Mouse (Mus musculus): ENCODE data around the gene Gm17617.

Gm17617 gene

DNA sequence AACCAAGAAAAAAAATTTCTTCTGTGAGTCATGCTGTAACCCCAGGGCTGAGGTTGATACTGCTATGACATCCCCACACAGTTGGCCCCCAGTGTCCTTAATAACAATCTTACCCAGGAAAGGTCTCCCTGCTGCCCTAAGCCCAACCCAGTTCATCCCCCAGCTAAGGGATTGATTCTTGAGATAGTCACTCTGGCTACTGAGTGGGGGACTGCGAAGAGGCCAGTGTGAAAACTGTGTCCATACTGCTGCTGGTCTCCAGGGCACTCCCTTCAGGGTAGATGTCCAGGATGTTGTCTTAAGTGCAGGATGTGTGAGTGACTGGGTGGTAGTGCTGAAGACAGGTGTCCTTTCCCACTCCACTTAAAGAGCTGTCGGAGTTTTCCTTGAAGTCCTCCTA, at the start of gene Gm17617:
Gene Gm17617, minus strand, starts transcription at position 101 of the 400 bp plus-strand sequence.
- no peak for DNase-seq (ENCODE audit: low spot score in 2 of 2)

DNA sequence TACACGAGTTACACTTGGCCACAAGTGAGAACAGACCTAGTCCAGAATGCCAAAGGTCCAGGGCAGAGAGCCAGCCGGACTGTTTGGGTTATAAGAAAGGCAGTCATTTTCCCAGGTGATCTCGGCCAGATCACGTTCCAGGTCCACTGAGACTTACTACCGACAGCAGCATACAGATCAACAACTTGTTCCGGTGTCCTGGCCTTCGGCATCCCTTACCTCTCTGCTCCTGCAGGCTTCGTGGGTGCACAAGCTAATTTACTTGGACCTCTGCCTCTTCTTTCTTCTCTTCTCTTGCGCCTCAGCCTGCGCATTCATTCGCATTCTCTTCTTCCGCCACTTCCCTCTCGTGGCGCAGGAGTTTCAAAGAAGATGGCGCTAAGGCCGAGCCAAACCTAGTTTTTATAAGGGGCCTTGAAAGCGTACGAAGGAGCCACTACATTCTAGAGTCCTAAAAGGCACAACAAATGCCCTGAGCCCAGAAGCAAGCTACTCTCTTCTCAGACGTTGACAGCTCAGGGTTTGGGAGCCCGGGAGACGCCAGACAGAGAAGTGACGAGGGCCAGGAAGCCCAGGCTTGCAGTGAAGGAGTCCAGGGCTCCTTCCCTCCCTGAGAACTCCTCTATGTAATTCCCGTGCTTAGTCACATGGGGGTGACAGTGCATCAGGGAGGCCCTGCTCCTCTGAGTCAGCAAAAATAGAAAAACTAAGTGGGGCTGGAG, 49.0 kb upstream of the Gm17617 start:
- DNase-seq (ENCODE audit: low spot score in 2 of 2): peak; percentile 83 to 86

DNA sequence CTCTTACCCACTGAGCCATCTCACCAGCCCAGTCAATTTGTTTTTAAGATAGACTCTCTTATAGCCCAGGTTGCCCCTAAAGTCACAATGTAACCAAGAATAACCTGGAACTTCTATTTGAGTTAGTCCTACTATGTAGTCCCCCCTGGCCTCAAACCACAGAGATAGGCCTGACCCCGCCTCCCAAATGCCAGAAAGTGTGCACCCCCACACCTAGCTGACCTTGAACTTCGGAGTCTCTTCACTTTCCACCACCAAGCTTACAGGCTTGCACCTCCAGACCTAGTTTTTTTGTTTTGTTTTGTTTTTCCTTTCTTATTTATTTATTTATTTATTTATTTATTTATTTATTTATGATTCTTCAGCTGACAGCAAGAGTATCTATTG, 48.4 kb upstream of the Gm17617 start:
- no peak for DNase-seq (ENCODE audit: low spot score in 2 of 2)

DNA sequence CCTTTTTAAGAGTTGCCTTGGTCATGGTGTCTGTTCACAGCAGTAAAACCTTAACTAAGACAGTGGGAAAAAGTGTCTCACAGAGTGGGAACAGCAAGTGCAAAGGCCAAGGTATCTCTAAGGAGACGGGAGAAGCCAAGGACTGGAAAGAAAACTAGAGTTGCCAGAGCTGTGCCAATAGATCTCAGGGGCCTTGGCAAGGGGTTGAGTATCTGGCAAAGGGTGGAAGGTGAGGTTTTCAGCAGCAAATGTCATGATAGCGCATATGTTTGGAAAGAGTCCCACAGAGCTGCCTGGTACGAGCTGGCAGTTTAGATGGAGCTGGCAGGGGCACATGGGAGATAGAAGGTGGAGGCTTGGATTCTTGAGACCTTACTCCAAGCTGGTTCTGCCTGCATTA, 46.2 kb upstream of the Gm17617 start:
- DNase-seq (ENCODE audit: low spot score in 2 of 2): no peak

DNA sequence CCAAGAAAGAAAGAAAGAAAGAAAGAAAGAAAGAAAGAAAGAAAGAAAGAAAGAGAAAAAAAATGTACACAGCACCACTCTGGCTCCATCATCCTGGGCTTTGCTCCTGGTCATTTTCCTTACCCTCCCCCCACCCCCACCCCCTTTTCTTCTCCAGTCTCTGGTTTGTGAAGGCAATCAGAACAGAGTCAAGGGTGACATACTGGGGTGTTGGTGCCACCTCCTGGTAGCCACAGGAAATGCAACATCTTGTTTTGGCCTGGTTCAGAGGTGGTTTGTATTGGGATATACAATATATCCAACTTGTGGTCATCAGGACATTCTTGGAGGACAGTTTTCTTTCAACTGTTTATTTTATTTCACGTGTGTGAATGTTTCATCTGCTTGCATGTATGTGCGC, 45.2 kb upstream of the Gm17617 start:
- peak; percentile 60 to 75 for DNase-seq (ENCODE audit: low spot score in 2 of 2)

DNA sequence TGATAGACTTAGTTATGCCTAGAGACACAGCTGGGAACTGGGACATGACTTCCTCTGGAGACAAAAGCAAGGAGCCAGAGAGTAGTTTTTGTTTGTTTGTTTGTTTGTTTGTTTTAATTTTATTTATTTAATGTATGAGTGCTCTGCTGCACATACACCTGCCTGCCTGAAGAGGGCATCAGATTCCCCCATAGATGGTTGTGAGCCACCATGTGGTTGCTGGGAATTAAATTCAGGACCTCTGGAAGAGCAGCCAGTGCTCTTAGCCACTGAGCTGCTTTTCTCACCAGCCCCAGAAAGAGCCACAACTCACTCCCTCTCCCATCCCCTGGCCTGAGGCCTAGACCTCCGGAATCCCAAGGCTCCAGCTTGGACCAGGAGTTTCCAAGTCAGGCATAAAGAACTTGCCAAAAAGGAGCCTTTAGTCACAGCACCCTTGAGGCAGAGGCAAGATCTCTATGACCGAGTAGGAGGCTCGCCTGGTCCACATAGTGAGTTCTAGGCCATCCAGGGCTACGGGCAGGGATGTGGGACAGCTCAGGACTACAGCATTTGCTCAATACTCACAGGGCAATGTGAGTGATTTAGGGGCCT, 44.7 kb upstream of the Gm17617 start:
- DNase-seq (ENCODE audit: low spot score in 2 of 2): peak; percentile 59 to 68

DNA sequence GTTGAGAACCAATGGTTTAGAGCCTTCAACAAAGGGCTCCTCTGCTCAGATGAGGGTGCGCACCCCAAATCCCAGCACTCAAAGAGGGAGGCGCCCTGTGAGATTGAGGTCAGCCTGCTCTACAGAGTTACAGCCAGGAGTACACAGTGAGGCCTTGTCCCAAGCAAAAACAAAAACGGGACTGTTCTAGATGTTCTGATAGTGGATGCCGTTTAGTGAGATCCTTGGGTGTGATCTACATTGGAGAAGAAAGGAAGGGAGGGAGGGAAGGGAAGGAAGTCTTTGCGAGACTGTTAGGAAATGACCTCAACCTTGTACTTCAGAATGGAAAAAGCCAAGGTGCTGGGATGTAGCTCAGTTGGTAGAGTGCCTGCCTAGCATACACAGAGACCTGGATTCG, 42.9 kb upstream of the Gm17617 start:
- DNase-seq (ENCODE audit: low spot score in 2 of 2): no peak

DNA sequence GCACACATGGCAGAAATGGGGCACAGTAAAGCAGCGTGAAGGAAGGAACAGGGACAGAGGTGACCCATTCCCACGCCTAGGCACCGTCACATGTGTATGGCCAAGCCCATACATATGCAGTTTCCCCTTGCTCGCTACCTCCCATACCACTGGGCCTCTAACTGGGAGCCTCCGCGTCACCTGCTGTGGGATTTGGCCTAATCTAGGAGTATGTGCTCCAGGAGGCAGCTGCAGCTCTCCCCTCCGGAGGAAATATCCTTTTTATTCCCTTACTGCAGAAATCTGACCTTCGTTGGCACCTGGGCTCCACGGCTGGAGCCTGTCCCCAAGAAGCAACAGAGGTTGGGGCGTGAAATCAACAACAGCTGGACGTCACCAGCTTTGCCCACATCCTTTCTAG, 41.0 kb upstream of the Gm17617 start:
- DNase-seq (ENCODE audit: low spot score in 2 of 2): no peak

DNA sequence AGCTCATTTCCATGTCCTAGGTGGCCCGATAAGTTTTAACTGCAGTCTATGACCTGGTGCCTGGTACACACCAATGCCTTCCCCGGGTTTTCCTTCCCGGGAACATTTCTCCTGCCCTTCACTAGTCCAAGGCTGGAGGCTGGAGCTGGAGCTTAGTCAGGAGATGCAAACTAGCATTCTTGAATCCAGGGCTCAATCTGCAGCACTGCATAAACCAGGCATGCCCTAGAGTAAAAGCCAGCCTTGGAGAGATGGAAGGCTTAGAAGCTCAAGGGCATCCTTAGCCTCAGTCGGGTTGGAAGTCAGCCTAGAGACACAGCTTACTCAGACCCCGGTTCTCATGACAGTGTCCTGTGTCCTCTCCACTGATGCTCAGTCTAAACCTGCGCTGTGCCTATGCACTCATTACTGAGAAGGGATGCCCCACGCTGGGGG, 39.0 kb upstream of the Gm17617 start:
- DNase-seq (ENCODE audit: low spot score in 2 of 2): no peak

DNA sequence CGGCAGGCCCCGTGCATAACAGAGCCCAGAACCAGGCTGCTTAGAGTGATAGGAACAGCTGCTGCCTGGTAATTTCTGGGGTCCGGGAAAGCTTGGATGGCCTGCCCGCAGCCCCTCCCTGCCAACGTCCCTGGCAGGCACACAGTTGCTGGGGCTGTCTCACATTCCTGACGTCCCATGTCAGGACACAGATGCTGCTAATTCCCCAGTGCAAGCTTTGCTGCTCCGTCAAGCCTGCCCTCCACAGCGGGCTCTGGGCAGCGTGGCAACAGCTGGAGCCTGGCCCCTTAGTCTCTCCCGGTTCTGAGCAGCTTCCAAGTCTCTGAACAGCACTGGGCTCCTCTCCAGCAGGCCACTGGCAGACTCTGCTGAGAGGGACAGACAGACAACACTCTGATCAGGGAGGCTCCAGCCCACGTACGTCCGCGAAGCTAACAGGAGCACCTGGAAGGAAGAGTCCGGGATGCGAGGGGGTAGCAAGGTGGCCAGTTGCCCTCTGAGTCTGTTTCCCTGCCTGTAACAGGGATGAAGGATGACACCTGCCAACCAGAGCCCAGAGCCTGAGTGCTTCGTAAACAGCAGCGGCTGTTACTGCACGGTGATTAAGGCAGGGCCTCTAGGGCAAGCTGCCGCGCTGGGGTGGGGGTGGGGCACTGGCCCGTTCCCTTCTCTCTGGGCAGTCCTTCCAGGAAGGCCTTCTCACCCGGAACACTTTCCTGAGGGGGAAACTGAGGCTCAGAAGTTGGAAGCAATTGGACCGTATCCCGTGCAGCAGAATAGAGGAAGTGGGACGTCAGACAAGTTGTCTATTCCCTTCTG, 38.4 kb upstream of the Gm17617 start:
- DNase-seq (ENCODE audit: low spot score in 2 of 2): peak; percentile 61 to 71

DNA sequence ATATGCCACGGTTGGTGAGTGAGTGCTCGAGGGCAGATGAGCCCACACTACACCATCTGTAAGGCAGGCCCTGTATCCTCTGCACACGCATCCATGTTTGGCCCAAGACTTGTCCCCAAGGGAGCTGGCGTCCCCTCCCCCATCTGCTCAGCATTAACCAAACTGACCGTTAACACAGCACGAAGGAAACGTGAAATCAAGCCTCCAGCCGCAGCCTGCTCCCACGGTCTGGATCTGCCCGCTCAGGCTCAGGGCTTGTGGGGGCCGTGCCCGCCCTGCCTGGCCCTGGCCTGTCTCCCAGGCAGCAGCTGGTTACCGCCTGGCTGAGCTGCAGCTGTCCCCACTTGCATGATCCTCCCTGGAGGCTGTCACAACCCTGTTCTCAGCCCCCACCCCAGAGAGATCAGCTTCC, 35.6 kb upstream of the Gm17617 start:
- DNase-seq (ENCODE audit: low spot score in 2 of 2): peak; percentile 75 to 77

DNA sequence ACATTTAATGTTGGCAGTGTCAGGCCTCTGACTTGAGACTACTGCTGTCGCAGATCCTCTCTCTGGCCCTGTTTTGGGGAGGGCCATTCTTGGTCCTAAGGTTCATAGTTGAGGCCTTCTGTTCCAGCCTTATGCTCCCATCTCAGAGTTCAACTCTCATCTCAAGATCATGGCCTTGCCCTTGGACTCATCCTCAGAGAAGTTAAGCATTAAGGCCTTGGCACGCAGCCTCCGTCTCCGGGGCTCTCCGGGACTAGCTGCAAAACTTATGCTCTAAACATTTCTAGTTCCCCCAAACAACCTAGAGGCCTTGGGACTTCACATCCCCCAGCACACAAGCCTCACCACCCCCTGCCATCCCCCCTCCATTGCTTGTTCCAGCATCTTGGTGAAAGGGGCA, 34.9 kb upstream of the Gm17617 start:
- DNase-seq (ENCODE audit: low spot score in 2 of 2): no peak

DNA sequence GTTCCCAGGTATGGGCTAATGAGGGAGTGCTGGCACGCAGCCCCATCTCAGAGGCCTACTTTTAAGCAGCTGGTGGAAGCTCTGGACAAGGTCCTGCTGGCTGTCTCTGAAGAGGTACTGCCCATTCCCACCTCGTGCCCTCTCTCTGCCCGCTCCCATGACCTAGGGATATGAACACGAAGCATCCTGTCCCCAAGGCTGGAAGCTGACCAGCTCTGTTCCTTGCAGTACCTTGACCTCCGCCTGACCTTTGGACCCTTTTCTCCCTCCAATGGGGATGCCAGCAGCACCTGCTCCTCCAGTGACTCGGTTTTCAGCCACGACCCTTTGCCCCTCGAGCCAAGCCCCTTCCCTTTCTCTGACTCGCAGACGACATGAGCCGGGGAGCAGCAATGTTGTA, 34.5 kb upstream of the Gm17617 start:
- DNase-seq (ENCODE audit: low spot score in 2 of 2): no peak

DNA sequence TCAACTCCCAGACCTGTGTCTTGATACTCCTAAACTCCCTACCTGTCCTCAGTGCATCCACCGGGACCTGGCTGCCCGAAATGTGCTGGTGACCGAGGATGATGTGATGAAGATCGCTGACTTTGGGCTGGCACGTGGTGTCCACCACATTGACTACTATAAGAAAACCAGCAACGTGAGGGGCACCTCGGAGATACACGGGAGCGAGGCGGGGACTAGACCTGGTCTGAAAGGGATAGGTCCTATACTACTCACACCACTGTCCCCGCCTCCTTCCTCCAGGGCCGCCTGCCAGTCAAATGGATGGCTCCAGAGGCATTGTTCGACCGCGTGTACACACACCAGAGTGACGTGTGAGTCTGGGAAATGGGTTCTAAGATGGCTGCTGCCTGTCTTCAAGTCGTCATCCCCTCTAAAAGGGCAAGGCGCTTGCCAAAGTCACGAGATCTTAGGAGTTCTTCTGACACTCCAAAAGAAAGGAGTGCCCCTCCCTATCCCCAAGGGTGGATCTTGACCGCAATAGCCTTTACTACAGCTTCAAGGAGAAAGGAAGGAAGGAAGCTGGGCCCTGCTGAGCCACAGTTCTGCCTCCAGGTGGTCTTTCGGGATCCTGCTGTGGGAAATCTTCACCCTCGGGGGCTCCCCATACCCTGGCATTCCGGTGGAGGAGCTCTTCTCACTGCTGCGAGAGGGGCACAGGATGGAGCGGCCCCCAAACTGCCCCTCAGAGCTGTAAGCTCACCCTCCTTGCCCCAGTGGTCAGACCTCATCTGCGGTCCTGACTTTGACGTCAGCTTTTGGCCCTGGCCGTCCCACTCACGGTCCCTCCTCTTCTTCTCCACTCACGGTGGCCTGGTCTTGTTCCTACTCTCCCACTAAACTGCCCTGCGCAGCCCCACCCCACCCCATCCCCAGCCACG, 33.7 kb upstream of the Gm17617 start:
- no peak for DNase-seq (ENCODE audit: low spot score in 2 of 2)

DNA sequence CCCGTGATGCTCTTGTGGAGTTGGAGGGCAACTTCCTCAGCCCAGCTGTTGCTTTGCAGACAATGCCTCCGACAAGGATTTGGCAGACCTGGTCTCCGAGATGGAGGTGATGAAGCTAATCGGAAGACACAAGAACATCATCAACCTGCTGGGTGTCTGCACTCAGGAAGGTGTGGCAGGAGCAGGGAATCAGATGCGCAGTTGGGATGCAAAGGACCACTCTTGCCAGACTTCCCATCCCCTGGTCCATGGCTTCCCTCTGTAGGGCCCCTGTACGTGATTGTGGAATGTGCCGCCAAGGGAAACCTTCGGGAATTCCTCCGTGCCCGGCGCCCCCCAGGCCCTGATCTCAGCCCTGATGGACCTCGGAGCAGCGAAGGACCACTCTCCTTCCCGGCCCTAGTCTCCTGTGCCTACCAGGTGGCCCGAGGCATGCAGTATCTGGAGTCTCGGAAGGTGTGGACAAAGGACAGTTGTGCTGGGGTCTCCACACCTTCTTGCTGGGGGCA, 32.5 kb upstream of the Gm17617 start:
- DNase-seq (ENCODE audit: low spot score in 2 of 2): no peak

DNA sequence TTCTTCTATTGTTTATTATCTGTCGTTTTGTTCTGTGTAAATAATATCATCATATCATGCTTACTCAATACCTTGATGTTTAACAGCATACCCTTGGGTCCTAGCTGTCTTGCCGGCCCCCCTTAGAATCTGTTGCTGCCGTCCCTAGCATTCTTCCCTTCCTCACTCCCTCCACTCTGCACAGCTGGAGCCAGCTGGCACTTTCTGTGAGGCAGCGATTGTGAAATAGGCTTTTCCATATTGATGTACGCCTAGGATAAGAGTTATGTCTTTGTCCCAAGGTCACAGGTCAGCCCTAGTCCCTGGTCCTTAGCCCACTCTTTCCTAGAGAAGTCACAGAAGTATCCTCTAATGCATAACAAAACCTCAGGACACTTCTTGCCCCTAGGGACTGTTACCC, 30.2 kb upstream of the Gm17617 start:
- no peak for DNase-seq (ENCODE audit: low spot score in 2 of 2)

DNA sequence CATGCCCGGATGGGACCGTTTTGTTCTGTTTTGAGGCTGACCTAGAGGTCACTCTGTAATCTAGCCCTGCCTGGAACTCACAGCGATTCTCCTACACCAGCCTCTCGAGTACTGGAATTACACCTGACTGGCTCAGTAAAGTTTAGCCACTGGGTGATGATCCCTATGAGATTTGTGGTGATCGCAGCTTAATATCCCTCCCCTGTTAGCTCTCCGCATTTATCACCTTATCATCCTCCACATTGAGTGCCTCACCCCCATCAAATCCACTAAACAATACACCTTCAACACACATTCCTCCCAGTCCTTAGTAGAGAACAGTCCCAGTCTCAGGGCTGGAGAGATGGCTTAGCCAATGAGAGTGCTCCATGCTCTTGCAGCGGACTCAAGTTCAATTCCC, 29.0 kb upstream of the Gm17617 start:
- DNase-seq (ENCODE audit: low spot score in 2 of 2): no peak

DNA sequence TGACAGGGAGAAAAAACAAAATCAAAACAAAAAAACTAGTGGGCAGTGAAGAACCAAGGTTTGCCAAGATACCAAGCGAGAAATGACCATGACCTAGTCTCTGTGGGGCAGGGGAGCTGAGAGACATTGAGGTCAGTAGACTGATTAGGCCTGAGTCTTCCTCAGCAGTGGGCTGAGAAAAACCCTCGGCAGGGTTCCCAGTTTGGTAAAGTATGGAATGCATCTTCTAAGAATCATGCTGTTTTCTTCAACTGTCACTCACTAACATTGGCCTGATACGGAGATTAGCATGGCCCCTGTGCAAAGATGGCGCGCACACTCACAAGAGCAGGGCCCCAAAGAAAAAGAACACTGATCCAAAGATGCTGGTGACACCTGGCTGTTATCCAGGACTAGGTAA, 20.6 kb upstream of the Gm17617 start:
- DNase-seq (ENCODE audit: low spot score in 2 of 2): no peak

DNA sequence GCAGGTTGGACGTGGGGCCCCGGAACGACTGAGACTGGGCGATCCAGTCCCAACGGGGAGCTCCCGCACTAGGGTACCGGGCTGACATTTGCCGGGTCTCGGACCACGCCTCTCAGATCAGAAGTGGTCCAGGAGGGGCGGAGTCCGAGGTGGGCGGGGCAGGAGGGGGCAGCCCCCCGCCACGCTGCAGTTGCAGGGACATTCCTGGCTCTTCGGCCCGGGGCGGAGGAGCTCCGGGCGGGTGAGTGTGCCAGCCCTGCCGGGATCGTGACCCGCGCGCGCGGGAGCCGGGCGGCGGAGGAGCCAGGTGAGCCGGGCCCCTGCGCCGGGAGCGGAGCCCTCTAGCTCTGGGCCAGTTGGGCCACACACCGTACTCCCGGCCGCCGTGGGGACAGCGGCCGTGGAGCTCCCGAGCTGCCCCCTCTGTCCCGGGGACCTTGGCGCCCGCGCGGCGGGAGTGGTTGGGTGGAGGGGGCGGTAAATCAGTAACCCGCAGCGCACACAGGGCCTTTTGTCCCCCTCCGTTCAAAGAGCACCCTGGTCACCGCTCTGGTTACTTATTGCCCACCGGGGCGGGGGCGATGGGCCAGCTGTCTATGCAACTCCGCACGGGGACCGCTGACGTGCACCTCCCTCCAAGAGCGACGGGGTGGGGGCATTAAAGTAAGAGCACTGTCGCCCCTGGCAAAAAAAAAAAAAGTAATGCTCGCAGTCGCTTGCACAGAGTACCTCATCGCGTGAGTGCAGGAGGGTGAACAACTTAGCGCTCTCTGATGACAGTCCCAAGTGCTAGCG, 19.5 kb upstream of the Gm17617 start, which contains the start of gene Fgfr4:
Gene Fgfr4, plus strand, starts transcription at position 20 of the 795 bp plus-strand sequence.
- DNase-seq (ENCODE audit: low spot score in 2 of 2): no peak

DNA sequence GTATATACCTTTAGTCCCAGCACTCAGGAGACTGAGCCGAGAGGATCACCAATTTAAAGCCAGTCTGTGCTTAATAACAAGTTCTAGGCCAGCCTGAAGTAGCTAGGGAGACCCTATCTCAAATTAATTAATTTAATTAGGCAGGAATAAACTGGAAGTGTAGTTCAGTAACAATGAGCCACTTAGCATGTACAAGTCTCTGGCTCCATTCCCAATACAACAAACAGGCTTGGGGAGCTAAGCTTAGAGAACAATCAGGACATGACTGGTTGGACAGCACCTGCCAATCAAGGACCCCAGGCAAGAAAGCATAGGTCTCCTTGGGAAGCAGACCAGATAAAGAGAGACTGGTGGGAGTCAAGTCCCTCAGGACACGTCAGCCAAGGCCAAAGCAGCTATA, 6.9 kb upstream of the Gm17617 start:
- DNase-seq (ENCODE audit: low spot score in 2 of 2): no peak

DNA sequence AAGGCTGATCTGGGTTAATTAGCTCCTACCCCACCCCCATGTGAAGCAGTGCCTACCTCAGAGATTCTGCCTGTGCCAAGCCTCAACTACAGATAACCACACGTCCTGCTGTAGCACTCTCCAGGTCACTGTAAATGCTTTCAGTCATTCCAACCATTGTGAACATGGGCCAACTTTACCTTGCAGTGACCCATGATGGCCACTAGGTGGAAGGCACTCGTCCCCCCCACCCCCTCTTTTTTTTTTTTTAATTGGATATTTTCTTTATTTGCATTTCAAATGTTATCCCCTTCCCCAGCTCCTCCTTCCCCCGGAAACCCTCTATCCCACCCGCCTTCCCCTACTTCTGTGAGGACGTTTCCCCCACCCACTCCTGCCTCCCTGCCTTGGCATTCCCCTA, 2.0 kb upstream of the Gm17617 start:
- peak; percentile 8 to 15 for DNase-seq (ENCODE audit: low spot score in 2 of 2)

Data from heart, adult 9 months (tissue).